Mouse (Mus musculus) spleen, adult 2 months (tissue): ENCODE measurements around the gene Dcn.

ENCODE experiments used
- CTCF ChIP-seq: fragments of 200-500 bp; IDR thresholded peaks from 2 replicates; pipeline ENCODE4 v1.5.1; 2011; ENCODE audit warnings: mild to moderate bottlenecking, inconsistent platforms; ENCODE audit not compliant: insufficient read depth, insufficient read length, insufficient replicate concordance; ENCODE audit errors: extremely low read depth
- POLR2A ChIP-seq: fragments of 200-500 bp; IDR thresholded peaks from 2 replicates; pipeline ENCODE4 v1.6.1; 2011; ENCODE audit warnings: low read depth, low read length, inconsistent platforms

DNA sequence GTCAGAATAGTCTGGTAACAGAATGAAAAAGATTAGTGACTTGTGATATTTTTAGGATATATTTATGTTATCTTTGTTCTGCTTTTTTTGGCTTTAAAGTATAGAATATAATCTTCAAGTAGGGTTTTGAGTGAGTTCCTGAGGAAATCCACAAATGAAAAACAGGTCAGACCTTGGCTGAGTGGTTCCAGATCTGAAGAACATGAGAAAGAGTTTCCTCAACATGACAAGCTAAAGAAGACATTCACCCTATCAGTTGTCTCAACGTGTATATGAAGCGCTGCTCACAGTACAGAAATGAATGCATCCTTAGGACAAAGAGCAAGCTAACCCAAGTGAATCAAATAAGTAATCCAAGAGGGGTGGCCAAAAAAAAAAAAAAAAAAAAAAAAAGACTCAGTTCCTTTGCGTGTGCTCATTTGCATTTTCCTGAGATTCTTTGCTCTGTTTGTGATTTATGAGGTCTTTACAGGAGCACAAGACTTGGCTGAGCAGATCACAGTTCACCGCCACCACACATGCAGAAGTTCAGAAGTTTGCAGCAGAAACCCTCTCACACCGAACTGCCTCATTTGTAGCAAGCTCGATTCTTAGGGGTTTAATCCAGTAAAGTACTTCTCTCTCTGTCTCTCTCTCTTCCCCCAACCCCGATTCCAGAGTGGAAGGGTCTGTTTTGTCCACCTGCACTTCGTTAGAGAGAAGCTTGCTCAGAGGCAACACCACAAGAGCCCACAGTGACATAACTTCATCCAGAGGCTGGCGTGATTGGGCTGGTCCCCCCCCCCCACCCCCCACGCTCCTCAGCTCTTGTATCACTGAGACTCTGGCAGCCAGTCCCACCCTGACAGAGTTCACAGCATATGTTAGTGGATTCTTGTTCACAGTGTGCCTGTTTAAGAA is 85.8 kb downstream of the Dcn start, which contains the start of gene Lum:
- TF ChIP-seq CTCF (no peak), POLR2A (no peak)
